Comparison of ENCODE assay signal across 22 mouse cellular contexts in genomic region chr15:27409856-27410255, GRCm38 (mm10).
"Had no signal": no experiment of that assay in that cellular context is flagged by ENCODE, and none has a peak within 500 bp of the region (broad histone marks: within the 10 kb centered on the region; RNA-seq: fewer than 3 reads in every experiment).

No protein-coding gene starts in this region.

- H3K9me3 ChIP-seq: kidney, embryonic 15.5 days; limb, embryonic 13.5 days; midbrain, embryonic 10.5 days; neural tube, embryonic 13.5 days; stomach, embryonic 15.5 days had no signal

- H3K4me3 ChIP-seq: kidney, embryonic 15.5 days; layer of hippocampus, adult 2 months; left cerebral cortex, adult 2 months; limb, embryonic 13.5 days; megakaryocyte, embryonic 14.5 days; midbrain, embryonic 10.5 days; midbrain, embryonic 13.5 days; myocyte; neural tube, embryonic 13.5 days; stomach, embryonic 15.5 days had no signal

- DNase-seq: kidney, adult 8-10 months; kidney, postnatal 25 days; layer of hippocampus, postnatal 36 days; left cerebral cortex, postnatal 4 days; liver, postnatal 0 days; lung, embryonic 14.5 days; retina, postnatal 1 day; right cerebral cortex, postnatal 25 days; spleen, adult 18-20 months; thymus, postnatal 36 days had no signal

- H3K4me1 ChIP-seq: megakaryocyte, embryonic 14.5 days; midbrain, embryonic 10.5 days; midbrain, embryonic 13.5 days; stomach, embryonic 15.5 days had no signal

- H3K27me3 ChIP-seq: kidney, embryonic 15.5 days; limb, embryonic 13.5 days; midbrain, embryonic 13.5 days; neural tube, embryonic 13.5 days; stomach, embryonic 15.5 days had no signal

- H3K27ac ChIP-seq: kidney, embryonic 15.5 days; layer of hippocampus, adult 2 months; left cerebral cortex, adult 2 months; limb, embryonic 13.5 days; liver, embryonic 14.5 days; macrophage; midbrain, embryonic 10.5 days; midbrain, embryonic 13.5 days; neural tube, embryonic 13.5 days; stomach, embryonic 15.5 days had no signal

- H3K36me3 ChIP-seq: kidney, embryonic 15.5 days; limb, embryonic 13.5 days; midbrain, embryonic 10.5 days; midbrain, embryonic 13.5 days; neural tube, embryonic 13.5 days; stomach, embryonic 15.5 days had no signal
